Mouse (Mus musculus): ENCODE data around the gene Phactr1.

Gene Phactr1

GRCm38 (mm10) chr13:42680391-42680994 lies at the start of gene Phactr1:
Gene Phactr1, plus strand, starts transcription at chr13:42680623.
- DNase-seq, result no peak

- no peak for DNase-seq
Observed at GRCm38 (mm10) chr13:42634908-42635307, 45.5 kb upstream of the Phactr1 start.

GRCm38 (mm10) chr13:42650228-42650627 lies 30.2 kb upstream of the Phactr1 start:
- DNase-seq, result no peak

GRCm38 (mm10) chr13:42656643-42657315 lies 23.6 kb upstream of the Phactr1 start:
- no peak for DNase-seq

GRCm38 (mm10) chr13:42671651-42672290 lies 8.7 kb upstream of the Phactr1 start:
- no peak for DNase-seq

- DNase-seq, result no peak
Observed at GRCm38 (mm10) chr13:42681299-42681698, 876 bp downstream of the Phactr1 start.

GRCm38 (mm10) chr13:42684181-42684580 lies 3.8 kb downstream of the Phactr1 start:
- DNase-seq, result no peak

GRCm38 (mm10) chr13:42692233-42692632 lies 11.8 kb downstream of the Phactr1 start:
- DNase-seq, result no peak

GRCm38 (mm10) chr13:42696641-42697040 lies 16.2 kb downstream of the Phactr1 start:
- DNase-seq, result no peak

- no peak for DNase-seq
Observed at GRCm38 (mm10) chr13:42709148-42709547, 28.7 kb downstream of the Phactr1 start.

- DNase-seq, result no peak
Observed at GRCm38 (mm10) chr13:42709611-42710331, 29.3 kb downstream of the Phactr1 start.

GRCm38 (mm10) chr13:42711510-42711909 lies 31.1 kb downstream of the Phactr1 start:
- no peak for DNase-seq

- no peak for DNase-seq
Observed at GRCm38 (mm10) chr13:42719401-42719800, 39.0 kb downstream of the Phactr1 start.

- no peak for DNase-seq
Observed at GRCm38 (mm10) chr13:42720135-42720534, 39.7 kb downstream of the Phactr1 start.

- DNase-seq, result no peak
Observed at GRCm38 (mm10) chr13:42720648-42721047, 40.2 kb downstream of the Phactr1 start.

- no peak for DNase-seq
Observed at GRCm38 (mm10) chr13:42724011-42724410, 43.6 kb downstream of the Phactr1 start.

- no peak for DNase-seq
Observed at GRCm38 (mm10) chr13:42725709-42726231, 45.3 kb downstream of the Phactr1 start.

- no peak for DNase-seq
Observed at GRCm38 (mm10) chr13:42737486-42737885, 57.1 kb downstream of the Phactr1 start.

- no peak for DNase-seq
Observed at GRCm38 (mm10) chr13:42738152-42738551, 57.7 kb downstream of the Phactr1 start.

GRCm38 (mm10) chr13:42742226-42742625 lies 61.8 kb downstream of the Phactr1 start:
- no peak for DNase-seq

- no peak for DNase-seq
Observed at GRCm38 (mm10) chr13:42744467-42744866, 64.0 kb downstream of the Phactr1 start.

- no peak for DNase-seq
Observed at GRCm38 (mm10) chr13:42757654-42758400, 77.4 kb downstream of the Phactr1 start.
